Mouse (Mus musculus): Measurements from ENCODE around the gene Dact1. TPM values are rescaled to one million over a fixed set of nuclear protein-coding genes. Genes with fewer than 3 reads are reported as not detected.
A peak's percentile ranks its signal among the peaks of the same experiment; 100 is the strongest.

Gene Dact1
- polyA plus RNA-seq, 1 experiment, result 58.5 TPM

GRCm38 (mm10) chr12:71365208-71365607 is 55.5 kb downstream of the Dact1 start:
- TF ChIP-seq CTCF (IDR thresholded peaks at IDR 0.05; ENCODE audit: borderline replicate concordance, extremely low read depth, insufficient read depth, insufficient read length) (no peak), POLR2A (IDR thresholded peaks at IDR 0.05; ENCODE audit: borderline replicate concordance, extremely low read depth, insufficient read depth, insufficient read length, poor library complexity, severe bottlenecking) (no peak)
- DNase-seq (ENCODE audit: low read depth), result peak; percentile 31

DNA sequence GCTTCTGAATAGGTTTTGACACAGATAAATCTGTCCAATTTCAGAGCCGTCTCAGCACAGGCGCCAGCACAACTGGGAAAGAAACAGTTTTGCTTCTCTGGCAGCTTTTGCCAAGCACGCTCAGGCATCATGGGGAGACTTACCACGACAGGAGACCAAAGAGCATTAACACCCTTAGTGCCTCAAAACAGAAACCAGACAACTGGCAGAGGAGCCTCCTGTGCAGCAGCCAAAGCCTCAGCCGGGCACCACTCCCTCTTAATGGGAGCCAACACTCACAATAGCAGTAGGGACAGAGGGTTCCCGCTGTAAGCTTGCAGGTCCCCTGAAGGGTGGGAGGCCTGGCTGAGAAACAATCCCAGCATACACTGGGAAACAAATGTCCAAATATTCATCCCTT is 56.5 kb downstream of the Dact1 start:
- DNase-seq (ENCODE audit: low read depth), result peak; percentile 78

GRCm38 (mm10) chr12:71368631-71369030 is 58.9 kb downstream of the Dact1 start:
- DNase-seq (ENCODE audit: low read depth), result no peak
- TF ChIP-seq POLR2A (IDR thresholded peaks at IDR 0.05; ENCODE audit: borderline replicate concordance, extremely low read depth, insufficient read depth, insufficient read length, poor library complexity, severe bottlenecking) (no peak), CTCF (IDR thresholded peaks at IDR 0.05; ENCODE audit: borderline replicate concordance, extremely low read depth, insufficient read depth, insufficient read length) (no peak)

More for the DNA sequence above, 56.5 kb downstream of the Dact1 start:
- TF ChIP-seq CTCF (IDR thresholded peaks at IDR 0.05; ENCODE audit: borderline replicate concordance, extremely low read depth, insufficient read depth, insufficient read length) (no peak), POLR2A (IDR thresholded peaks at IDR 0.05; ENCODE audit: borderline replicate concordance, extremely low read depth, insufficient read depth, insufficient read length, poor library complexity, severe bottlenecking) (no peak)

Other genes starting within 250 kb of the Dact1 start
- not detected in 2 replicates for gene Tomm20l, start 198.5 kb upstream of the Dact1 start, polyA plus RNA-seq (2012; rRNA removed)
- 47.1 and 53.3 TPM in 2 replicates for gene Timm9, start 173.2 kb upstream of the Dact1 start, polyA plus RNA-seq (2012; rRNA removed)
- gene 2700049A03Rik, start 173.0 kb upstream of the Dact1 start, polyA plus RNA-seq (2012; rRNA removed), result 11.6 and 13.0 TPM in 2 replicates

All from brain, embryonic 14.5 days (tissue).